Mouse (Mus musculus) ES-CJ7 (cell line): ENCODE data around the gene Papolg.
A peak's percentile ranks its signal among the peaks of the same experiment; 100 is the strongest.
"Not testable (repeated sequence)": the region's sequence is repeated elsewhere in the genome, so short reads cannot be mapped to it uniquely, and the experiment has no call there.

Source experiments
- DNase-seq: peaks from one replicate; pipeline ENCODE4 v3.0.0; 2011; ENCODE audit warnings: low read depth, low spot score

The Papolg gene

DNA sequence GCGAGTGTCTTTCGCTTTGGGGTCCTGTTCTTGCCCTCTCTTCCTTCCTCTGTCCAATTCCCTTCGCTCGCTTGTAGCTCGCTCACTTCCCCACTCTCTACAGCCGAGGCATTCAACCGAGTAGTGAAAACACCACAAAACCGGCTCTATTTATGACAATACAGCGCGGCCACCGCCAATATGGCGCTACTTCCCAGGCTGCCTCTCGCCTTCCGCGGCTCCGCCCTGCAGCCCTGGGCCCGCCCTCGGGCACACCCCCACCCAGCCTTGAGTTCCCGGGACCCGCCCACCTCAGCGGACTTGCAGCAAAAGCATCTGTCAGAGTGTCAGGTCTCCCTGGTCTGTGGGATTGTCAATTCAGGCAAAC is at the start of gene Papolg:
TSS of gene Papolg (minus strand) at position 194 of the 367 bp plus-strand sequence.
- DNase-seq, result peak; percentile 91

DNA sequence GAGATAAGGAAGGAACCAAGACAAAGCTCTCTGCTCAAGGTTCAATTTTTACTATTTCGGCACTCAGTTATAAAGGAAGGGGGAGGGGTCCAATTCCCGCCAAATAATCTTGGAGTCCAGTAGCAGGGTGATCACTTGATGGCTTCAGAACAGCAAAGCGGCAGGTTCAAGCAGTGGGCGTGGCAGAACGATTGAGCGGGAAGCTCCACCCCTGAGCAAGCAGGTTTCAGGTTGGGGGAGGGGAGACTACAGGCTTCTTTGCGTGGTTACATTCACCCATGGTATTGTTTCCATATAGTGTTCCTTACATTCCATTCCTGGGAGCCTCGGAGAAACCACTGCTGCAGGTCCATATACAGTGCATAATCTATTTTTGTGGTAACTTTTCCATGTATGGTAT is 33.1 kb upstream of the Papolg start:
- peak; percentile 60 for DNase-seq

DNA sequence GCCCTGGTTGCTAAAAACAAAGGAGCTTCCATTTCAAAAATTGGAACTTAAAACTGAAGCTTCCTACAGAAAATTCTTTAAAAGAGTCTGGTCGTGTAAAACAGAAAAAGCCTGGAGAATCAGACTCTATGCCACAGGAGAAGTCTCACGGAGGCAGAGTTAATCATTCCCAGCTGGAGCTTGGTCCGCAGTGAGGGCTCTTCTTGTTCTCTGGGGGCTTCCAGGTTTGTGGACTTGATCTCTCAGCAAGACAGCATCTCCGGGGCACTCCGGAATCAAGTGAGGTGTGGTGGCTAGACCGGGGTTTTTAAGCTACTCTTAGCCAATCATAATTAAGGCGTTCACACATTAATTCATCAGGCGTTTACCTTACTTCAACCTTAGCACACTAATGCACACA is 32.6 kb upstream of the Papolg start:
- peak; percentile 46 for DNase-seq

DNA sequence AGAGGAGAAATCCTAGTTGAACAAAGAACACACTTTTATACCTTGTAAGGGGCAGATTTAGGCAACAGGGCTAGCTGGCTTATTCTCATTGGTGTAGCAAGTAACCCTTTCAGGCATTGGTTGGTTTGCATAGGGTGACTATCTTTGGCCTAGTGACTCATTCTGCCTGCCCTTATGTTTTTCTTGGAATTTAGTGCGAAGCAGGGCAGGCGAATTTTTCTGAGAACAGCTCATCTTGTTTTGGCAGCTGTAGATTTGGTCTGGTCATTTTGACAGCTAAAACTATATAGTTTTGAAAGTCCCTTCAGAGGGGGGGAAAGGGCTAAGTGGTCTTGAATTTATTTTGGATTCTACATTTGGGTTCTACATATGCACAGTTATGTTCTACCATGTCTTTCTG is 18.8 kb upstream of the Papolg start:
- DNase-seq, result not testable (repeated sequence)

DNA sequence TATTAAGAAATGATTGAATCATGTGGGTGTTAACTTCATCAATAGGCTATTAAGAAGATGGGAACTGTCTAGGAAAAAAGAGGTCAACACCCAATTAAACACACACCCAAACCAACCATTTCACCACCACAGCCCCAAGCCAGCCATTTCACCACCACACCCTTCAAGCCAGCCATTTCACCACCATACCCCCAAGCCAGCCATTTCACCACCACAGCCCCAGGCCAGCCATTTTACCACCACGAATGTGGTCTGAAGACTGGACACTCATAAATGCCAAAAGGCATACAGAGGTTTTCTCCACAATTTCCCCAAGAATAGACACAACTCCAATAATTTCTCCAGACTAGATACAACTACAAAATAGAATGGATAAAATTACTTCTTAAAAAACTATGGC is 8.9 kb upstream of the Papolg start:
- peak; percentile 31 for DNase-seq

DNA sequence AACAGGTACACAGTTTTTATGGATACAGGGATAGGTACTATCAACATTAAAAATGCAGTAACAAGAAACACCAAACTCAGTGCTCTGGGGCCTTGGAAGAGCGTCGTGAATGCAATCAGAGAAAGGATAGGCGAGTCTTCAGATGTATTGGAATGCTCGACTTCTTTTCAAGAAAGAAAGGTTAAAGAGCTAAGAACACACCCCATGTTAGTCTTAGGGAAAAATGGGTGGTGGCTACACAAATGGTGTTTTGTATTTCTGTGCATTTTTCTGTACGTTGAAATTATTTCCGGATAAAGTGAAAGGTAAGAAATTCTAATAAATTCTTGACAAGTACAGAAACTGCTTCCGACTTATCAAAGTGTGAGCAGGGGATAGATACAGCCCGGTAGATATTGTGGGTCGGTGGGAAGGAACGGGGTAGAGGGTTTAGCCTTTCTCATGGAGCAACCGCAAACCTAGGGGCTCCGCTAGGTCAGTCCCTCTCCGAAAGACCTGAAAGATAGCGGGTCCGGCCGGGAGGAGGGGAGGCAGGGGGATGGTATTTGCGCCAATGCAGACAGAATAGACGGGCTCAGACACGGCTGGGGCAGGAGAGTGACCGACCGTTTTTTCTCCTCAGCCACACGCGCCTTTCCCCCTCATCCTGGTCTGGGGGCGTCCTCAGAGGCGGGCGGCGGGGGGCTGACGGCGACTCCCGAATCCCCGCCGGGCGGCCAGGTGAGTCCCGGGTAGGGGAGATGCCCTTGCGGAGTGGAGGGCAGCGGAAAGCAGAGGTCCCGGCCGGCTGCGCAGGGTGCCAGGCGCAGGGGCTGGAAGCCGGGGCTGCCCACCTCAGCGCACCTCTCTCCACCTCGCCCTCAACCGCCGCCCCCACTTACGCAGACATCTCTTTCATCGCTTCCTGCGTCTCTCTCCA is 653 bp downstream of the Papolg start:
- DNase-seq, result peak; percentile 28

DNA sequence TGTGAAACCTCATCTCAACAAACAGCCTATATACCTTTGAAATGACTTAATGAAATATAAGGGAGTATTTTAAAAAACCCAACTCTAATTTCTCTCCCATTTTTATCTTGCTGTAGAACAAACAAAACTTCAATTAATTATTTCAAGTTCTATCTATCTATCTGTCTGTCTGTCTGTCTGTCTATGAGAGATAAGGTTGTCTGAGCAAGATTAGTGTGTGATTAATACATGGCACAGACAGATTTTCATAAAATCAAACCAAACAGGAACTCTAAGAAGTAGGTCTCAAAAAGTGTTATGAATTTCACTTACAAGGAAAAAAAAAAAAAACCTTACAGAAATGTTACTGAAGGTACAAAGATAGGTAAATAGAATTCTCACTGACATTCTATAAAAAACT is 1.5 kb downstream of the Papolg start:
- no peak for DNase-seq

DNA sequence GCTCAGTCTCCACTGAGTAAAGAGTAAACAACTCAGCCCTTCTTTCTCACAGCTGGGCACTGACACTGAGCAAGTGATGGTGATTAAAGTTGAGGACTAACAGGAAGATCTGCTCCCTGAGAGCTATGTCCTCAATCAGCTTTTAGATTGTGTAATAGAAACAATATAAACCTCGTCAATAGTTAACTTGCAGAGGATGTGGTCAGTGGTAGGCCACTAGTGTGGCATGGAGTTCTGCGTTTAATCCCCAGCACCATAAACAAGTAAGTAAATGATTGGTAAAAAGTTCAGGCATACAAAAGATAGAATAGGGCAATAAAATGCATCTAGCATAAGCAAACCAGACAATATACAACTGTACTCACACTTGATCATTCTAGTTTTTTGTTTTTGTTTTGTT is 30.7 kb downstream of the Papolg start:
- DNase-seq, result no peak

DNA sequence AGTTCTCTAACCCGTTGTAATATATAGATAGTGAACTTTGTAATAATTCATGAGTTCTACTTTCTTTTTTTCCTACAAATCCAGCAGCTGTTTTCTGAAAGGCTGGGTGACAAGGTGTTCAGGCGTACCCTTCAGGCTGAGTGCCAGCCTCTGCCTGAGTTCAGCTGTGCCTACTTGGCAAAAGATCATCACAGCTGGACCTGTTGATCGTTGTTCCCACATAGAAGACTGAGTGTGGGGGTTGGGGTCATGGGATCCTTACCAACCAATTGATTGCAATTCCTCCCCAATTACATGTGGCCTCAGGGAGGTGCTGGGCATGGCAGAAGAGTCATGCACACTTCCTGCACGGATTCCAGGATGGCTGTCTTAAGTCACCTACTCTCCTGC is 38.3 kb downstream of the Papolg start:
- no peak for DNase-seq

DNA sequence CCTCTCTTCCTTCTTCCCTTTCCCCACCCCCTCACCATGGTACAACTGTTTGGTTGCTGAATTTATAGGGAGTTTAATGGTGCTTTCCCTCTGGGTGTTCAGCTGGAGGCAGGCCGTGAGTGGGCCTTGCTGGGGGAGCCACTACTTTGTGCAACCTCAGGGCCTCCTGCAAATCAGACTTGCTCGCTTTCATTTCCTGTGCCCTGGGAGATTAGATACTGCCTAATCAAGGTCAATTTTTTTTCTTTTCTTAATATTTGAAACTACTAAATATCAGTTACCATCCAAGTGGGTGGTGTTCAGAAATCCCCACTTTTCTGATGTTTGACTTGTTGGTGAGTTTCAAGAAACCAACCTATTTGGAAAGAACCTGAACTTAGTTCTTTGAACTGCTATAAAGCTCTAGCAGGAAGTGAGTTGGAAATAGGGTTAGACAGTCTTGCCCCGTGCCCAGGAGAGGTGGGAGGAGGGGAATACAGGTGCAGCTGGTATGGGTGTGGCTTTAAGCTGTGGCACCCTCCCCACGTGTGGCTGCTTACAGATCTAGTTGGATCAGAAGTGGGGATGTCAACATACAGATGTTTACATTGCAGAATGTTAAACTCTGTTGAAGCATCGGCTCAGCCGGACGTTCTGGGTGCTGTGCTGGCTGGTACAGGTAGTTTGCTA is 38.9 kb downstream of the Papolg start:
- no peak for DNase-seq

DNA sequence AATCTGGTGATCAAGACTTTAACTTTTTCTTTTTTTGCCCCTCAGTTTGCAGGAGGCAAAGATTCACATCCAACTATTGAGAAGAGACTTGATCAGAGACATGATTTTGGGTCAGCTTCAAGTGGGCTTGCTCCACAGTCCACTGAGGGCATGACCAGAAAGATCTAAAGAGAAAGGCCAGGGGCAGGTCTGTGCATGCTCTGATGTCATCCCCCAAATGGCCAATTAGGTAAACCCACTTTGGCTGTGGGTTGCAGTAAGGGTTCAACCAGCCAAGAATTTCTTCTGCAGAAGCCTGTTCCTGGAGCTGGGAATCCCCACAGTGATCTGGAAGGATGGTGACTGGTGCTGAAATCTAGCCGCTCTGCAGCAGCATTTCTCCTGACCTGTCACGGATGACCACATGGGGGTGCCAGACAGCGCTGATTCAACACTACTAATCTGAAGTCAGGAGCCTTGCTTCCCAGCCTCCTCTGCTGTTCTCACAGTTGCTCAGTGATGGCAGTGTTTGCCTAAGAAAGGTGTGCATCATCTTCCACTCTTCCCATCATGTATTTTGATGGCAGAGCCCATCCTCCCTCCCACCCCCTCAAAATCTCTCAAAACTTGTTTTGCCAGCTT is 39.8 kb downstream of the Papolg start:
- DNase-seq, result peak; percentile 84

DNA sequence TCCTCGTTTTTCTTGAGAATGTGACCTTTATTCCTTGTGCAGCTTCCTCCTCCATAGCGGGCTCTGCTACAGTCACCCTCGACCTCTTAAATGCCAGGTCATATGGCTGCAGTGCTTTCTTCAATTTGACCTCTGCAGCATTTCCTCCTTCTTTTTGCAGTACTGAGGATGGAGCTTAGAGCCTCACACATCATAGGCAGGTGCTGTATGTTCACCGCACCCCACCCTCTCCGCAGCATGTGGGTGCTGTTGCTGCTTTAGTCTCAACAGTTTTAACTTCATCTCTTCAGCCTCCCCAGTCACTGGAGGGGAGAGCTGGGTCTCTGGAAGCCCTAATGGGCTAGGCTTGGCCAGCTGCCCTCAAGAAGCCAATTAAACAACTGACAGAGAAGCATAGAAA is 41.7 kb downstream of the Papolg start:
- DNase-seq, result no peak

DNA sequence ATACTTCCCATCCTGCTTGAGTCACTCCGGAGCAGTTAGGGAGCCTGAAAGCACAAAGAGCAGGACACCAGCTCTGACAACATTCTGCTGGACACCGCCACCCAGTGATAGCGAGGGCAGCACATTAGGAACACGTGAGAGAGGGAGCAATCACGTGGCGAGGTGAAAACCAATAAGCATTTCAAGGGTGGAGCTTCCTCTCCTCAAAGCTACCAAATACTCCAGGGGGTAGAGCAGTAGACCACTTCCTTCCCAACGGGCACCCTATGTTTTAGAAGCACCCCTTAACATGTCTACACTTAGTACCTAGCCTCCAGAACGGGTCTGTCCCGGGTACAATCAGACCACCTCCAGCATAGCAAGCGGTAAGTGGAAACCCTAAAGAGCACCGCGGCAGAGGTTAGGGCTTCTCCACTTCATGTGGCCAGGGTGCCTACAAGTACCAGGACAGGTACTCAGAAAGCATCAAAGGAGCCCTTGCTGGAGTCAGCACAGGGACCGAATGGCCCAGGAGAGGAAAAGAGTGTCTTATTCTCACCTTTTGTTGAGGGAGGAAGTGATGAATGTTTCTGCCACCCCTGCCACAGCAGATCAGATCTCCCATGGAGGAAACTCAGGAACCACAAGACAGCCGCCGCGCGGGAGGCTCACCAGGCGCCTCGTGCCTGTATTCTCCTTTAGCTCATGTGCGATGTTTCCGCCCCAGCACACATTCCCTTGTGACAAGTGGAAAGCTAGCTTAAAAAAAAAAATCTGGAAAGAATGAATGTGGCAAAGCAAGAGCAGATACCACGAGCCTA is 48.8 kb downstream of the Papolg start:
- DNase-seq, result no peak

DNA sequence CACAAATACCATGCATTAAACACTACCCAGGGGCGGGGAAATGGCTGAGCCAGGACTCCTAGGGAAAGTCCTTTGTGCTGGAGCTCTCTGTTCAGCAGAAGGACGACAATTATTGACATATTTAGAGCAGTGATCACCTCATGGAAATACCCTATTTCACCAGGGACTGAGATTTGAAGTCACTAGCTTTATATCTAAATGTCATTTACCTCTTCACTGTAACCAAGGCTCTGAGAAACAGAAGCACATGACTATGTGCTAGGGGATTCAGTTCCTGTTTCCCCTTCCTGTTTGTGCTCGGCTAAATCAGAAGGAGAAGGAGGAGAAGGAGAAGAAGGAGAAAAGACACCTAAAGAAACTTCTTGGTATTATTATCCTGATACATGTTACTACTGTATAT is 71.8 kb downstream of the Papolg start:
- no peak for DNase-seq

DNA sequence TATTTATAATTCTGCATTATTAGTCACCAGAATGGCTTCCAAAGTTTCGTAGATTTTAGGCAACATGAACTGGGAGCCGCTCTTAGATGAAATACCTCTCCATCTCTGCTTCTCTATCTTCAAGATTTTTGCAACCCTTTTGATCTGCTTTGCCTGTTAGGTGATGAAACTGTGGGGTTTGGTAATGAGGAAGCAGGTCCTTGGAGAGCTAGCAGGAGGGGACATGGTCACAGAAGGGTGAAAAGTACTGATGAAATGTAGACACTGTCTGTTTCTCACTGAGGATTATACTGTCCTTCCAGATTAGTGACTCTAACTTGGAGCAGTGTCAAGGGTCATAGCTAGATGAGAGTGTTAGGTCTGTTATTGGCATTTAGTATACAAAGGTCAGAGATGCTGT is 73.4 kb downstream of the Papolg start:
- no peak for DNase-seq

DNA sequence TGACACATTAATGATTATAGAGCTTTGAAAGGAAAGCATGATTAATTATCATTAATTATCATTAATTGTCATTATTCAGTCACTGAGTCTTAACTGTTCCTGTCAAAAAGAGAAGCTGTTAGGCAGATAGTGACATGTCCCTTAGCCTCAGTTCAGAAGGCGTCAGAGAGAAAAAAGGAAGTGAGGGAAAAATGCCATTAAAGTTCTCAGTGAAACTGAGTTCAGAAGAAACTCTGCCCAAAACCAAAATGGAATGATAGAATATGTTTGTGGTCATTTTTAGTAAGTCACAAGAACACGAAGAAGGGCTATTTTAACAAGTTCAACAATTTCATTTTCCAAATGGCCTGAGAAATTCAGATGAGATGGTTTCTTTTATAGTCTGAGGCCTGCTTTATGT is 74.1 kb downstream of the Papolg start:
- no peak for DNase-seq

DNA sequence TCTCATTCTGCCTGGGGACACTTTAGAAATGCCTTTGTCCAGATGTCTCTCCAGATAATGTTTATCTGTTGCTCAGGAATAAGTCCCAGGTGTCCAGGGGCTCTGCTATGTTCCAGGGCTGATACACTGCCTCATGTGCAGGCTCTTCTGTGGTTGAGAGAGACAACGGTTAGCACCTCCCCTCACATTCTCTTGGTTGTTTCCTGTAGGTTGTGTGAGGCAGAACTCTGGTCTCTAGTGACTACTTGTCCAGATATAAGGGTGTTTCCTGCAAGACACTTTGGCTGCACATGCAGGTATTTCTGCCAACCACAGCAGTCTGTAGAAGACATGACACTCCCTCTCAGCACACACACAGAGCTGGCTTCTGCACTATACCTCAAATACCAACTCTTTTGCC is 76.3 kb downstream of the Papolg start:
- no peak for DNase-seq
